Mouse (Mus musculus) olfactory bulb, adult 2 months (tissue): ENCODE results near the gene Asic2.

ENCODE experiments used
- CTCF ChIP-seq: fragments of 200-500 bp; IDR thresholded peaks from 2 replicates; pipeline ENCODE4 v1.5.1; 2012; ENCODE audit warnings: low read depth, mild to moderate bottlenecking, low read length, moderate library complexity; ENCODE audit not compliant: insufficient read depth
- POLR2A ChIP-seq: fragments of 200-500 bp; IDR thresholded peaks from 2 replicates; pipeline ENCODE4 v1.6.1; 2012; ENCODE audit warnings: mild to moderate bottlenecking, low read depth, low read length, moderate library complexity; ENCODE audit not compliant: insufficient read depth

DNA sequence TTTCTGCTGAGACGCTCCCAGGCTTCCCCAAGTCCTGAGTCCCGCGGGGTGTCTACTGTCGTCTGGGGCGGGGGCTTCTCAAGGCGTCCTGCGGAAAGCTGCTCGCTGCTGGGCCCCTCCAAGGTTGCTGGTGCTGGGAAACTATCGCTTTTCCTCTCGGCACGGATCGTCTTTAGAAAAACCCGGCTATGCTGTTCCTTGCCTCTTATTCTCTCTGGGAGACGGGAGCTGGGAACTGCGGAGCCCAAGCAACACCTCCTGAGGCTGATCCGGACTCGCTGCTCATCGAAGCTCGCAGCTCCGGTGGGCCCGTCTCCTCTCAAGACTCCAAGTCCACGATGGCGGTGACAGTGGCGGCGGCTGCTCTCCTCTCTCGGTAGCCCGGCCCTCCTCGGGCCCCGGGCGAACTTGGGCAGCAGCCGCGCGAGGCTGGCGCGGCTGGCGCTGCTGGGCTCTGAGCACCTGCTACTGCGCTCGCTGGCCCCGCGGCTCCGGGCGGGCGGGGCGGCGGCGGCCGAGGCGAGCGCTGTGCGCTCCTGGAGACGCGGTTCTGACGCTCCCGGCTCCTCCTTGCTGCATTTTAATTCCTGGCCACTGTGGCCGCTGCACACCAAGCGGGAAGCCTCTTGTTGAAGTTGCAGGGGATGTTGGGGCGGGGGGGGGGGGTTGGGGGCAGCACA is 815.0 kb downstream of the Asic2 start:
- TF ChIP-seq CTCF = 0 out of 2 replicates have a peak, but pooled peaks have one; percentile 5
- TF ChIP-seq POLR2A = no peak
